Mouse (Mus musculus): ENCODE data around the gene Eif3g.

GRCm38 (mm10) chr9:20888386-20888765 lies 10.0 kb downstream of the Eif3g start:
- no peak for TF ChIP-seq MAFK (IDR thresholded peaks at IDR 0.05; ENCODE audit: insufficient replicate concordance, low read length)
- no peak; the same call in 1 of the 2 replicates for TF ChIP-seq ZMIZ1 (IDR thresholded peaks at IDR 0.05; ENCODE audit: low read depth, low read length)
- no peak for TF ChIP-seq EP300 (IDR thresholded peaks at IDR 0.05; ENCODE audit: low read length)
- no peak for TF ChIP-seq USF1 (IDR thresholded peaks at IDR 0.05; ENCODE audit: low read depth, low read length)
- no peak for TF ChIP-seq ZNF384 (IDR thresholded peaks at IDR 0.05; ENCODE audit: low read depth, low read length)
- no peak for TF ChIP-seq CTCF (conservative IDR thresholded peaks at IDR 0.05 in 1 of 2, IDR thresholded peaks at IDR 0.05 in 1 of 2; ENCODE audit: low read depth in 2 of 2, low read length in 2 of 2)
- peak; percentile 8; the same call in 1 of the 2 replicates for TF ChIP-seq CHD2 (IDR thresholded peaks at IDR 0.05; ENCODE audit: low read length)
- TF ChIP-seq ETS1 (conservative IDR thresholded peaks at IDR 0.05; ENCODE audit: low read depth, low read length): no peak
- TF ChIP-seq MAZ (IDR thresholded peaks at IDR 0.05; ENCODE audit: low read depth, low read length): 0 out of 2 replicates have a peak, but pooled peaks have one; percentile 14
- TF ChIP-seq POLR2A (IDR thresholded peaks at IDR 0.05; ENCODE audit: low read depth, low read length): no peak
- no peak for TF ChIP-seq KAT2A (IDR thresholded peaks at IDR 0.05; ENCODE audit: insufficient replicate concordance, low read length)
- TF ChIP-seq ZC3H11A (IDR thresholded peaks at IDR 0.05; ENCODE audit: low read depth, low read length): no peak
- TF ChIP-seq GABPA (IDR thresholded peaks at IDR 0.05; ENCODE audit: insufficient replicate concordance, low read depth, low read length): no peak
